Mouse (Mus musculus): ENCODE measurements around the gene Dkk3.

The Dkk3 gene

DNA sequence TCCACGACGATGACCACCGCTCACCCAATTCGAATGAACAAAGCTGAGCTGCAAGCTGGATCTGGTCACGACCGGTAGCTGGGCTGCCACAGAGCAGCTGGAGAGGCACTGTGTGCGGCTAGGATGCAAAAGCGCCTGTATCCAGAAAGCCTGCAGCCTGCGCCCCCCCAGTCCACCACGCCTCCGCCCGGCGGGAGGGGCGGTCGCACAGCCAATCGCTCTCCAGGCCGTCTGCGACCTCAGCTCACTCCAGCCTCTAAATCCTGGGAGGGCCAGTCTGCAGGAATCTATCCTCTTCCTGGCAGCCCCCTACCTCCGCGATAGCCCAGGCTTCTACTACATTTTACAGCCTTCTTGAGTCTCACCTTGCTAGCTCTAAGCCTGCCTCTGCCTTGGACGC is at the start of gene Dkk3:
TSS of gene Dkk3 (minus strand) at position 116 of the 400 bp plus-strand sequence.
- DNase-seq (ENCODE audit: low spot score) = no peak

- DNase-seq (ENCODE audit: low spot score) = no peak
Measured at GRCm38 (mm10) chr7:112207717-112208116, 48.9 kb upstream of the Dkk3 start.

DNA sequence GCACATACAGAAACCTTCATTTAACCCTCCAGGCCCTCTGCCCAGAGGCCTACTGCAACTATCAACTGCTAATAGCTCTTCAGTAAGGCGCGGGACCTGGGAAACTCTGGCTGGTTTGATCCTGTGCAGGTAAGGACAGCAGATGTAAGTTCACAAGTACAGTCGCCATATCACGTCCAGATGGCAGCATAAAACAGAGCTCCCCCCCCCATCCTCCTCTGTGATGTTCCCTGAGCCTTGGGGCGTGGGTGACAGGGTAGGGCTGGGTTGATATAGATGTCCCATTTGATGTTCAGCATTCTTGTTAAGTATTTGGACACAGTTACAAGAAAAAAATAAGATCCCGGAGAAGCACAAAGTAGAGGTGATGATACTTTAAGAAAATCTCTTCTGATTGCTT is 46.7 kb upstream of the Dkk3 start:
- DNase-seq (ENCODE audit: low spot score) = no peak

- DNase-seq (ENCODE audit: low spot score) = no peak
Measured at GRCm38 (mm10) chr7:112204380-112204963, 45.6 kb upstream of the Dkk3 start.

DNA sequence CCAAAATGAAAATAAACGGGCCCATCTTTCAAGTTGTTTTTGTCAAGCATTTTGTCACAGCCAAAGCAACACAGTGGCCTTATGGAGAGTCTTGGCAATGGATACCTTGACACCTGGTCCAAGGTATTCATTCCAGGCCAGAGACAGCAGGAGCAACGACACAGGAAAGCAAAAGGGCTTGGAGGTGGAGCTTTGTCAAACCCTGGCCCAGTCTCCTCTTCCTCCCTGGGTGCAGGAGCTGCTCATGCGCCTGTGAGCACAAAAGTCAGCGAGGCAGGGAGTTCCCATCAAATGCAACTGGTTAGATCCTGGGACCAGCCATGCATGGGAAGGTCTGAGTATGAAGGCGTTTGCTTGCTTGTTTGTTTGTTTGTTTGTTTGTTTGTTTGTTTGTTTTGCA is 45.1 kb upstream of the Dkk3 start:
- DNase-seq (ENCODE audit: low spot score) = no peak

DNA sequence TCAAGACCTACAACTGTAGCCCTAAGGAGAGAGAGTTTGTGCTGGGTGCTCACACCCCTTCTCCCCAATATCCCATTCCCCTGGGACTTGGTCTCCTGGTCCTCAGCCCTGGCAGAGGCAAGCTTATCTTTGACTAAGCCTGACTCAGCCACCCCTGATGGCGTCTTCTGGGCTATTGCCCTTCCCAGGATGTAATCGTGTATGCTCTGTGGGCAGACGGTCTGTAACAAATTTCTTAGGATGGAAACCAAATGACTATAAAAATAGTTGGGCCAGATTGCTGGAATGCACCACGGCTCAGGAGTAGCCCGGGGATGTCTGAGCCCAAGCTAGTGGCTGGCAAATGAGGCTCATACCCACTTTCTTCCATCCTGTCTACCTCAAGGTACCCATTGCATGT is 44.0 kb upstream of the Dkk3 start:
- DNase-seq (ENCODE audit: low spot score) = no peak

GRCm38 (mm10) chr7:112202194-112202593 is 43.3 kb upstream of the Dkk3 start:
- no peak for DNase-seq (ENCODE audit: low spot score)

GRCm38 (mm10) chr7:112200761-112201160 is 41.9 kb upstream of the Dkk3 start:
- DNase-seq (ENCODE audit: low spot score) = no peak

DNA sequence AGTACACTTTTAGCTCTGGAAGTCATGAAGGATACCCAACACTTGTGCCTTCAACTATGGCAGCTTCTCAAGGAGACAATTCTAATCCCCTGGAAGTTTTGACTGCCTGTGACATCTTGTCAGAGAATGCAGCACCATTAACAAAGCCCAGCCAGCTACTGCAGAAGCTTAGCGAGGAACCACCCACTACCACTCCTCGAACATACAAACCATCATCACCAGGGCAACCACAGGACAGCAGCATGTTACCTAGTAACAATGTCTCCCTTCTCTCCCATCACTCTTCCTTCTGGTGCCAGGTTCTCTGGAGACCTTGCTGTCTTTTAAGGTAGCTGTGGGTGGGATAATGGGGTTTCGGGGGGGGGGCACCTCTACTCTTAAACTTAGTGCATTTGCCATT is 40.5 kb upstream of the Dkk3 start:
- no peak for DNase-seq (ENCODE audit: low spot score)

GRCm38 (mm10) chr7:112197461-112197860 is 38.6 kb upstream of the Dkk3 start:
- DNase-seq (ENCODE audit: low spot score) = no peak

GRCm38 (mm10) chr7:112194286-112194685 is 35.4 kb upstream of the Dkk3 start:
- DNase-seq (ENCODE audit: low spot score) = no peak

- no peak for DNase-seq (ENCODE audit: low spot score)
Measured at GRCm38 (mm10) chr7:112192778-112193177, 33.9 kb upstream of the Dkk3 start.

DNA sequence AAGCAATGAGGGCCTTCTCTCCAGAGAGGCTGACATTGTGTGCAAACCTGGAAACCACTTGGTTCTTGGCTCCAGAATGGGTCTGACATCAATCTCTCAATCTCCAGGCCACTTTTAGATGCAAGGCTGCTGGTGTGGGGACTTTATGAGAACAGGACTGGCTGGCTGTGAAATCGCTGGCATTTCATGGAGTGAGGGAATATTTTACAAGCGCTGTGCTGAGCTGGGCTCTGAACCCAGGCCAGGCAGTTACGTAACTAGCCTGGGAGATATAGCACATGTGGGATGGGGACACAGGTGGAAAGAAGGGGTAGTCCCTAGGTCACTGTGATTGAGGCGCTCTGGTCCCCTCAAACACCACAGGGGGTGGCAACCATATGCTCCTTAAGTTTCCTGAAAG is 33.4 kb upstream of the Dkk3 start:
- DNase-seq (ENCODE audit: low spot score) = no peak

DNA sequence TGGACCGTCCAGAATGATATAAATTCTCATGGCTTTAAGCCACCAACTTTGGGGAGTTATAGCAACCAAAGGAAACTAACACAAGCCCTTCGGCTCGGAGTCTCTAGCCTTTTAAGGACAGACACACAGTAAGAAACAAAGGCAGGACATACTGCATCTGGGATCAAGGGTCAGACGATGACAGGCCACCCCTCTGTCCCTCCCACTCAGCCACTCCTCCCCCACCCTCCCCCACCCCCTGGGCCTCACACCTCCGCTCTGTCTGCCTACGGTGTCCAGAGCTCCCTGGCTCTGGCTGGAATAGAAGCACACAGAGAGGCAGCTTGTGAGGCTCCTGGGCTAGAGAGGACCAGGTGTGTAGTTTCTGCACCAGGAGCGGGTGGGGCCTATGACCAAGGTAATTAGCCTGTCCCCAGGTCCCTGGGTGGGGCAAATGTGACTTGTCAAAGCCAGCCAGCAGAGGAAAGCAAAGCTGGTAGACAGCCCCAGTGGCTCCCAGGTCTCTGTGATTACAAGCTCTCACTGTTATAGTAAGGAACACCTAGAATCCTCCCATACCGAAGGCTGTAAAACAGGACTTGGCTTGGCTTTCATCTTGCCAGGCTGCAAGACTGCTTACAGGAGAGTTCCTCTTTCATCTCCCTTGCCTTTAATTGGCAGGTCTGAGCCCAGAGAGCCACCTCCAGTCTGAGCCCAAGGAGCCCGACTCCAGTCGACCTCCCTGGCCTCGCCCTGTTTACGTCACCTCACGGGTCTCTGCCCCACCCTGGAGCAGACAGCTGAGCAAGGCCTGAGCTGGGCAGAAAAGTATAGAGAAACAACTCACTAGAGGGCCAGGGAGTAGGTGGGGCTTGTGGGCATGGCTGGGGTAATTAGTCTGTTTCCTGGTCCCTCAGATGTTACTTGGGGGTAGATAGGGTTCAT is 28.9 kb upstream of the Dkk3 start:
- DNase-seq (ENCODE audit: low spot score) = no peak

- DNase-seq (ENCODE audit: low spot score) = no peak
Measured at GRCm38 (mm10) chr7:112186871-112187270, 28.0 kb upstream of the Dkk3 start.

GRCm38 (mm10) chr7:112185226-112185745 is 26.4 kb upstream of the Dkk3 start:
- DNase-seq (ENCODE audit: low spot score) = no peak

DNA sequence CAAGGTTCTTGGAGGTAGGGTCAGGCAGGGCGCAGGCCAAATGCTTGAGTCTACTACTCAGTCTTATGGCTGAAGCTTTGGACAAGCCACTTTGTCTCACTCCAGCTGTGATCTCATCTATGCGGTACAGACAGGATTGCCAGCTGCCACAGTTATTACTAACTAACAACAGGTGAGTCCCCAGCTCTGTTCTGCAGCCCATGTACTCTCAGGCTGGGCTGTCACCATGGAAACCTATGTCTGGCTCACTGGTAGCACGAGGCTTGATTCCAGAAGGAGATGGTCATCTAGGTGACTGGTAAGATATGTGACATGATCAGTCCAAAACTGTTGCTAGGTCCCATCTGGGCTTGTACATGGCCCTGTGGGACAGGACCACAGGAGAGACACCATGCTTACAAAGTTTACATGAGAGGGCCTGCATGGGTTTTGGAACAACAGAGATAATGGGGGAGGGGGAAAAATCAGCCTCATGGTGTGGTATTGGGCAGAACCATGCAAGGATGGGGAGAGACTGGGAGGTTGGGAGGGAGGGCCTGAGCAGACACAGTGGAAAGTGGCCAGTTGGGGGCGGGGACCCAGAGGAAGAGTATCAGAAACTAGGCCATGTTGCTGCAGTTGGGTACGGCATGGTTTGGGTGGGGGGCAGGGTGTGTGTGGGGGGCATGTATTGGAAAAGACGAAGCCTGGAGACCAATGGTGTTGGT is 25.8 kb upstream of the Dkk3 start:
- no peak for DNase-seq (ENCODE audit: low spot score)

DNA sequence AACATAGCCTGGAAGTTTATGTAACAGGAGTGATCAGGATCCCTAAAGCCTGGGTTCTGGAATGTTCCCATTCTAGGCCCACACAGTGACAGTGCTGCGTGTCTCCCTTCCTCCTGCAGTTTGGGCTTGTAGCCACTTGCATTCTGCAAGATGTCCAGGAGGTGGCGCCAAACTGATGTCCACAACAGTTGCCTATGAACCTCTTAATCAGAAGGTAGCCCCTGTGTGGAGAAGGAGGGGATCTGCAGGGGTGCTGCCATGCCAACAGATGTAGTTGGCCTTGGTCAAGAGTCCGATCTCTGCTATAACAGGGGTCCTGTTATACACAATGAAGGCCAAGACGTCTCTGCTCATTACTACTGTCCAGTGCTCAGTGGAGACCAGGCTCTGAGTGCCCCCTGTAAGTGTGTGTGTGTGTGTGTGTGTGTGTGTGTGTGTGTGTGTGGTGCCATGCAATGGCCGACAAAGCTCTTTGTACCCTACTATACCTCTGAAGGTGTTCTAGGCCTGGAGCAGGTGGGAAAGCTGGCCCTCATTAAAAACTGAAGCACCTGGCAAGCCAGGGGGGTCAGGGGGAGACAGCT is 24.5 kb upstream of the Dkk3 start:
- DNase-seq (ENCODE audit: low spot score) = peak; percentile 91

DNA sequence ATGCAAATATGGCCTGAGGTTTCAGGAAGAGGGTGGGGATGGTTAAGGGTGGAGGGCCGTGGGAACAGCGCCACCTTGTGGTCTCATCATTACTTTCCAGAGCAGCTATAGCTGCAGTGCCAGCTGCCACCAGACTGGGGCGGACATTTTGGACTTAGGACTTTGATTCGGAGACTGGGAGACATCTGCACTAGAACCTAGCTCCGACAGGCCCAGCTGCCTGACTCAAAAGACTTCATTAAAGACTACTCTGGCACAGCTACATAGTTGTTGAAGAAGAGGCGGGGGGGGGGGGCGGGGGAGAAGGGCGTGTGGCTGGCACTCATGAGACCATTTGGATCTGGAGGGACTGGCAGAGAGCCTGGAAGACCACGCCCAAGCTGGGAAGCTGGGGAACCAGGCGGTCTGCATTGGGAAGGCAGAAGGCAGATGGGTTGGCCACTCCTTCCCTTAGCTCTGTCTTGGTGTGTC is 21.4 kb upstream of the Dkk3 start:
- DNase-seq (ENCODE audit: low spot score) = peak; percentile 75

- no peak for DNase-seq (ENCODE audit: low spot score)
Measured at GRCm38 (mm10) chr7:112176627-112177026, 17.8 kb upstream of the Dkk3 start.

GRCm38 (mm10) chr7:112172669-112173068 is 13.8 kb upstream of the Dkk3 start:
- DNase-seq (ENCODE audit: low spot score) = no peak
